Mouse (Mus musculus): ENCODE measurements at regions not wholly inside any gene's neighbourhood (a gene's known extent, or its start where the extent isn't known, plus 50 kb on each side); places are given as distances from the start of the nearest gene placed in this dataset.

DNA sequence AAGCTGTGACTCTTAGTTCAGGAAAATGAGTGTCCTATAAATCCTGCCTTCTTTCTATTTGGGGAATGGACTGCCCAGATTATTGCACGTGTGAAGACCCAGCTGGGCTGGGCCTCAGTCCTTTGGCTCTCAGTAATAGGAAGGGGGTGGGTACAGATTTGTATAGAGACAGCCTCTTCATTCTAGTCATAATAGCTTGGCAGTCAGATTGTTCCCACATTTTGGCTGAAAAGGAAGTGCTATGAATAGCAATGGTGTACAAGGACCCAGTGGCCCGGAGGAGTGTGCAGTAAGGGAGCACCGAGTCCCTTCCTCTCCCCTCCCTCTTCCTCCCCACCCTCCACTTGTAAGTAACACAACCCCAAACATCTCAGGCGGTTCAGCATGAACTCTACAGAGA lies 113.5 kb upstream of the Arhgap5 start:
- H3K9ac ChIP-seq (ENCODE audit: low read depth, low read length): no peak overlapping the region
- H3K27me3 ChIP-seq (ENCODE audit: control insufficient read depth, insufficient read depth, low read length): no peaks in the 10 kb centered on the region
- intact Hi-C loops (cut with DNase I): loop anchor here (1.0 to 10.0 kb wide), 4 partner anchors 29 to 445 kb away; no protein-coding TSS in a partner anchor
- H3K27ac ChIP-seq: peak overlapping the region; percentile 71
- peaks cover 7% of the 10 kb centered on the region for H3K4me1 ChIP-seq (ENCODE audit: control insufficient read depth, insufficient read depth, low read length)
- H3K79me2 ChIP-seq (replicated peaks; ENCODE audit: control insufficient read depth, insufficient read depth, low read length): no peaks in the 10 kb centered on the region
- peak in 1 of 2 experiments; percentile 60 for DNase-seq
- WGBS: 6% methylated on average over 4 of the region's 4 CpGs
- no peaks in the 10 kb centered on the region for H3K36me3 ChIP-seq (ENCODE audit: control insufficient read depth, insufficient read depth, low read length)
- no peak overlapping the region for H3K4me3 ChIP-seq
- TF ChIP-seq EP300 (IDR thresholded peaks at IDR 0.05; ENCODE audit: insufficient read depth, low read depth, low read length) (peak; percentile 97), CTCF (IDR thresholded peaks at IDR 0.05) (no peak)

DNA sequence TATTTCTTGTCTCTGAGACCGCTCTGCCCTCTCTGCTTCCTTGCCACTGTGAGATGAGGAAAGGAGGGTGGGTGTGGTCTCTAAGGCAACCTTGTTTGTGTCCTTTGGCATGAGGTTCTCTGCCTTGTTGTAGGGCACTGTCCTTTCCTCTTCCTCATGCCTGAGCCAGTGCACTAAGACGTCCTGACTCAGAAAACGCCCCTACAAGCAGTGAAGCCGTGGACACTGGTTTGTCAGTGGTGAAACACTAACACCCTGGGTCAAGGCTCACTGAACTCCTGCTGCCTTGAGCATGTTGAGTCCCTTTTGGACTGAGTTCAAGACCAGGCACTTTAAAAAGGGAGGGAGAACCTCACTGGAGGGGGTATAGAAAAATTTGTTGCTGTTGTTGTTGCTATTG lies 111.1 kb upstream of the Arhgap5 start:
- Histone ChIP-seq H3K4me3 (no peak overlapping the region), H3K9ac (ENCODE audit: low read depth, low read length) (no peak overlapping the region), H3K79me2 (replicated peaks; ENCODE audit: control insufficient read depth, insufficient read depth, low read length) (no peaks in the 10 kb centered on the region), H3K4me1 (ENCODE audit: control insufficient read depth, insufficient read depth, low read length) (peaks cover 16% of the 10 kb centered on the region), H3K27ac (no peak overlapping the region), H3K36me3 (ENCODE audit: control insufficient read depth, insufficient read depth, low read length) (peaks cover under 1% of the 10 kb centered on the region), H3K27me3 (ENCODE audit: control insufficient read depth, insufficient read depth, low read length) (no peaks in the 10 kb centered on the region)
- DNase-seq: no peak
- intact Hi-C loops (cut with DNase I): loop anchor here (10.0 kb wide), 1 partner anchor 442 kb away; no protein-coding TSS in a partner anchor
- TF ChIP-seq POLR2A (IDR thresholded peaks at IDR 0.05; ENCODE audit: insufficient read depth, low read depth, low read length) (no peak), CTCF (IDR thresholded peaks at IDR 0.05) (no peak), EP300 (IDR thresholded peaks at IDR 0.05; ENCODE audit: insufficient read depth, low read depth, low read length) (no peak)
- 49% methylated on average over 4 of the region's 4 CpGs for WGBS

DNA sequence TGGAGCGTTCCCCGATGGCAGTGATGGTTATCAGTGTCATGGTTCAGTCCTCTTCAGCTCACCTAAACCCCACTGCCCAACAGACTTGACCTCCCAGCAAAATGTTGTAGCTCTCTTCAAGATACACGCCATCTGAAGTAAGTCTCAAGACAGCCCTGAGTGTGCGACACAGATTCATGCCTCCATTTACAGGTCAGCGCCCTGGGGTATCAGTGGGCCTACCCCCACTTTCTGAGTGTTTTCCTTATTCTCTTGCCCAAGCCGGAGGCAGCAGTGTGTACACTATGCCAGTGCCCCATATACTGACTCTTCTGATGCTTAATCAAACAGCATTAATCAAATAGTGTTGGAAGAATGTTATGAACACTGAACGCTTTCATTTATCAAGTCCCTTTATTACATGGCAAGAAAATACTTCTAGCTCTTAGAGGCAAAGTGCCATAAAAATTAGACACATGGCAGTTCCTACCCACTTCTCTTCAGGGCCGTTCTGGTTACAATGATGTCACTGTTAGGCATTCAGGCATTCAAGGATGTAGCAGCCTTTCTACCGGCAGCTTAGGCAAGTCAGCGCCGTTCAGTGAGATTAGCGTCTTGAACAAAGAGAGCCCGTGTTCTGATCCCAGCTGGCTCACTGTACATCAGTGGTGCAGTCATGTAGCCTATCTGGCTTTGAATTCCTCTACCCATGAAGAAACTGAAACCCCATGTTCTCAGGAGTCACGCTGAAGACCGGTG lies 109.6 kb upstream of the Arhgap5 start:
- intact Hi-C loops (cut with DNase I): loop anchor here (2.0 to 10.0 kb wide), 2 partner anchors 109 to 441 kb away; partner anchors contain the start of gene Arhgap5
- no peaks in the 10 kb centered on the region for H3K79me2 ChIP-seq (replicated peaks; ENCODE audit: control insufficient read depth, insufficient read depth, low read length)
- peaks cover 9% of the 10 kb centered on the region for H3K36me3 ChIP-seq (ENCODE audit: control insufficient read depth, insufficient read depth, low read length)
- no peak for DNase-seq
- no peak for TF ChIP-seq EP300 (IDR thresholded peaks at IDR 0.05; ENCODE audit: insufficient read depth, low read depth, low read length)
- H3K27ac ChIP-seq: no peak overlapping the region
- no peaks in the 10 kb centered on the region for H3K27me3 ChIP-seq (ENCODE audit: control insufficient read depth, insufficient read depth, low read length)
- no peak overlapping the region for H3K4me3 ChIP-seq
- H3K9ac ChIP-seq (ENCODE audit: low read depth, low read length): no peak overlapping the region
- H3K4me1 ChIP-seq (ENCODE audit: control insufficient read depth, insufficient read depth, low read length): peaks cover 21% of the 10 kb centered on the region
- WGBS: 77% methylated on average over 15 of the region's 15 CpGs

GRCm38 (mm10) chr12:52394719-52395062 lies 109.1 kb upstream of the Arhgap5 start:
- TF ChIP-seq EP300 (IDR thresholded peaks at IDR 0.05; ENCODE audit: insufficient read depth, low read depth, low read length): no peak
- TF ChIP-seq POLR2A (IDR thresholded peaks at IDR 0.05; ENCODE audit: insufficient read depth, low read depth, low read length): no peak
- TF ChIP-seq CTCF (IDR thresholded peaks at IDR 0.05): no peak
- Histone ChIP-seq H3K9ac (ENCODE audit: low read depth, low read length) (no peak overlapping the region), H3K4me1 (ENCODE audit: control insufficient read depth, insufficient read depth, low read length) (peaks cover 18% of the 10 kb centered on the region), H3K36me3 (ENCODE audit: control insufficient read depth, insufficient read depth, low read length) (peaks cover 9% of the 10 kb centered on the region), H3K79me2 (replicated peaks; ENCODE audit: control insufficient read depth, insufficient read depth, low read length) (no peaks in the 10 kb centered on the region), H3K4me3 (no peak overlapping the region), H3K27ac (no peak overlapping the region), H3K27me3 (ENCODE audit: control insufficient read depth, insufficient read depth, low read length) (no peaks in the 10 kb centered on the region)
- WGBS: 96% methylated on average over 3 of the region's 3 CpGs
- intact Hi-C loops (cut with DNase I): loop anchor here (2.0 to 10.0 kb wide), 2 partner anchors 108 to 440 kb away; partner anchors contain the start of gene Arhgap5
- no peak for DNase-seq

DNA sequence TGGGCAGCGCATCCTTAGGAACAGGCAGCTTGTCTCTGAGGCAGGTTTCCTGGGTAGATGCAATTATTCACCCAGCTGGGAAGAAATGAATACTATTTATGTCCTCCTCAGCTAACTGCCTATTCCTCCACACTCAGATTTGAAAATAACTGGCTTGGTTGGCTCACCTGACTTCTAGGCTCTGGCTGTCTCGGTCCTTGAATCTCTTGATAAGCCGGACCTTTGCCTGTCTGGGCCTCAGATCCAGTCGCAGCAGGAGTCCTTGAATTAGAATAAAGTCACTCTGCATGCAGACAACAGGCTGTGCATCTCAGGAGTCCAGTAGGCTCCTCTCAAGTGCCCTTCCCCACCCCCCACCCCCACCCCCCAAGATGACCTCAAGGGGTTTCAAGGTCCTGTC lies 108.7 kb upstream of the Arhgap5 start:
- no peak overlapping the region for H3K9ac ChIP-seq (ENCODE audit: low read depth, low read length)
- intact Hi-C loops (cut with DNase I): loop anchor here (2.0 to 10.0 kb wide), 2 partner anchors 108 to 440 kb away; partner anchors contain the start of gene Arhgap5
- no peak overlapping the region for H3K27ac ChIP-seq
- H3K36me3 ChIP-seq (ENCODE audit: control insufficient read depth, insufficient read depth, low read length): peaks cover 9% of the 10 kb centered on the region
- TF ChIP-seq EP300 (IDR thresholded peaks at IDR 0.05; ENCODE audit: insufficient read depth, low read depth, low read length) (no peak), POLR2A (IDR thresholded peaks at IDR 0.05; ENCODE audit: insufficient read depth, low read depth, low read length) (no peak), CTCF (IDR thresholded peaks at IDR 0.05) (no peak)
- H3K4me1 ChIP-seq (ENCODE audit: control insufficient read depth, insufficient read depth, low read length): peaks cover 16% of the 10 kb centered on the region
- no peak for DNase-seq
- no peaks in the 10 kb centered on the region for H3K27me3 ChIP-seq (ENCODE audit: control insufficient read depth, insufficient read depth, low read length)
- H3K79me2 ChIP-seq (replicated peaks; ENCODE audit: control insufficient read depth, insufficient read depth, low read length): no peaks in the 10 kb centered on the region
- WGBS: 75% methylated on average over 4 of the region's 4 CpGs
- H3K4me3 ChIP-seq: no peak overlapping the region

DNA sequence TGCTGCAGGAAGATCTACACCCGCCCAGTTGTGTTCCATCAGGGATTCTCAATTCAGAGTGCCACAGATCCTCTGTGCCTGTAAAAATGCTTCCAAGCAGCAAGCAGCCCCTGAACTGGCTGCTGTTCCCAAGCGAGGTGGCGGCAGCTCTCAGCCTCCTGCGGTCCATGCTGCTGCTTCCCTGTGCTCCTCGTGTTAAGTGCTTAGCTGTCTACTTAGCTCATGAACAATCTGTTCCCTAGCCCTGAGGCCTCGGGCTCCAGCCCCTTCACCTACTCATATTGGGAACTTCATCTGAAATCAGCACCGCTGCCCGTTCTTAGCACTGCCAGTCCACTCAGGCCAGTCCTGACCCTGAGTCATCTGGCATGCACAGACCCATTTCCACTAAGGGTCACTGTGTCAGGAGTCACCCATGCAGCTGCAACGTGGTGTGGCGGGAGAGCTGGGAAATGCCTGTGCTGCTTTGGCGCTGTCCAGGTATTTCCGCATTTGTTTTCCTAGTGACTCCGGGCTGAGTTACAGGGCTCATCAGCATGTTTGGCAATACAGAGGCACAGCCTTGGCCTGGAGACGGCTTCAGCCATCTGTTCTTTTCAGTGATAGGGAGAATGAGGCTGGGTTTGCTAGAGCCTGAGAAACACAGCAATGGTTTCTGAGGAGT lies 107.5 kb upstream of the Arhgap5 start:
- Histone ChIP-seq H3K27me3 (ENCODE audit: control insufficient read depth, insufficient read depth, low read length) (no peaks in the 10 kb centered on the region), H3K36me3 (ENCODE audit: control insufficient read depth, insufficient read depth, low read length) (peaks cover 9% of the 10 kb centered on the region), H3K9ac (ENCODE audit: low read depth, low read length) (no peak overlapping the region), H3K4me1 (ENCODE audit: control insufficient read depth, insufficient read depth, low read length) (peaks cover 14% of the 10 kb centered on the region), H3K79me2 (replicated peaks; ENCODE audit: control insufficient read depth, insufficient read depth, low read length) (no peaks in the 10 kb centered on the region), H3K4me3 (no peak overlapping the region), H3K27ac (peak overlapping the region; percentile 40)
- 32% methylated on average over 14 of the region's 14 CpGs for WGBS
- DNase-seq: peak; percentile 63 to 75
- intact Hi-C loops (cut with DNase I): loop anchor here (10.0 kb wide), 1 partner anchor 438 kb away; no protein-coding TSS in a partner anchor
- TF ChIP-seq EP300 (IDR thresholded peaks at IDR 0.05; ENCODE audit: insufficient read depth, low read depth, low read length) (peak; percentile 80), CTCF (IDR thresholded peaks at IDR 0.05) (no peak), POLR2A (IDR thresholded peaks at IDR 0.05; ENCODE audit: insufficient read depth, low read depth, low read length) (no peak)

Measured in heart, adult 2 months (tissue).